Mouse (Mus musculus) CH12.LX (cell line): ENCODE measurements around the gene Tns4. TPM values are rescaled to one million over a fixed set of nuclear protein-coding genes. Genes with fewer than 3 reads are reported as not detected.

ENCODE experiments used
- DNase-seq: peaks from one replicate; pipeline ENCODE4 v3.0.0-alpha.2; 2013; ENCODE audit errors: extremely low read depth
- H3K27ac ChIP-seq: 2 replicates; pipeline ENCODE4 v1.5.1; 2012; ENCODE audit warnings: low read depth, mild to moderate bottlenecking, control low read depth, moderate library complexity; ENCODE audit not compliant: insufficient read depth
- H3K27me3 ChIP-seq: replicated peaks from 2 replicates; pipeline ENCODE3; 2012; ENCODE audit warnings: inconsistent platforms
- H3K36me3 ChIP-seq, 2 experiments: replicated peaks in 1 of 2; 2 replicates each; pipeline versions ENCODE3 to v1.6.1; 2012; ENCODE audit warnings: inconsistent platforms in 1 of 2, low read length in 1 of 2, mild to moderate bottlenecking in 1 of 2, mixed read lengths in 1 of 2, moderate library complexity in 1 of 2; ENCODE audit not compliant: control insufficient read depth in 1 of 2, insufficient read depth in 1 of 2
- H3K4me1 ChIP-seq, 2 experiments: 2 replicates each; pipeline ENCODE4 v1.6.1; 2012; ENCODE audit warnings: inconsistent platforms in 1 of 2, moderate library complexity in 1 of 2; ENCODE audit not compliant: insufficient read depth in 2 of 2, control insufficient read depth in 1 of 2
- H3K4me2 ChIP-seq: 2 replicates; pipeline ENCODE4 v1.6.1; 2012; ENCODE audit warnings: low read depth, mild to moderate bottlenecking, control low read depth; ENCODE audit not compliant: poor library complexity, insufficient read depth, severe bottlenecking
- H3K4me3 ChIP-seq, 3 experiments: fragments of 150-350 bp in 1 of 3; sonication (generic) in 1 of 3; replicated peaks in 1 of 3; 2 replicates each; pipeline versions ENCODE3 to v1.5.1; 2011 to 2012; ENCODE audit warnings: low read depth in 2 of 3, low read length in 2 of 3, mild to moderate bottlenecking in 2 of 3, moderate library complexity in 2 of 3, control low read depth in 1 of 3, improper control_type of control experiment in 1 of 3, inconsistent platforms in 1 of 3, mixed read lengths in 1 of 3; ENCODE audit not compliant: poor library complexity in 1 of 3
- H3K79me2 ChIP-seq: replicated peaks from 2 replicates; pipeline ENCODE4 v1.6.1; 2012; ENCODE audit warnings: mild to moderate bottlenecking, moderate library complexity; ENCODE audit not compliant: control insufficient read depth, poor library complexity, insufficient read depth, severe bottlenecking; ENCODE audit errors: extremely low read depth
- H3K9ac ChIP-seq: 2 replicates; pipeline ENCODE4 v1.6.1; 2012; ENCODE audit warnings: low read depth, mild to moderate bottlenecking, control low read depth, moderate library complexity; ENCODE audit not compliant: insufficient read depth
- H3K9me3 ChIP-seq: replicated peaks from 2 replicates; pipeline ENCODE3; 2012; ENCODE audit warnings: low read length, inconsistent platforms, mixed read lengths
- CTCF ChIP-seq, 2 experiments: IDR thresholded peaks in 1 of 2; conservative IDR thresholded peaks in 1 of 2; 2 replicates each; pipeline ENCODE4 v1.5.1; 2011 to 2012; ENCODE audit warnings: low read depth in 2 of 2, low read length in 2 of 2, improper control_type of control experiment in 1 of 2, inconsistent platforms in 1 of 2, mild to moderate bottlenecking in 1 of 2, moderate library complexity in 1 of 2
- ELF1 ChIP-seq: IDR thresholded peaks from 2 replicates; pipeline ENCODE4 v1.6.1; 2014; ENCODE audit warnings: low read depth, mild to moderate bottlenecking, inconsistent platforms, low read length, improper control_type of control experiment
- EP300 ChIP-seq: IDR thresholded peaks from 2 replicates; pipeline ENCODE4 v1.6.1; 2011; ENCODE audit warnings: low read length, improper control_type of control experiment
- ETS1 ChIP-seq: conservative IDR thresholded peaks from 2 replicates; pipeline ENCODE4 v1.6.1; 2012; ENCODE audit warnings: low read depth, mild to moderate bottlenecking, inconsistent platforms, low read length, improper control_type of control experiment, moderate library complexity
- GABPA ChIP-seq: IDR thresholded peaks from 2 replicates; pipeline ENCODE4 v1.6.1; 2012; ENCODE audit warnings: low read depth, low read length, improper control_type of control experiment, inconsistent platforms; ENCODE audit not compliant: insufficient replicate concordance
- HCFC1 ChIP-seq: IDR thresholded peaks from 2 replicates; pipeline ENCODE4 v1.6.1; 2012; ENCODE audit warnings: low read depth, mild to moderate bottlenecking, inconsistent platforms, low read length, improper control_type of control experiment
- JUN ChIP-seq: IDR thresholded peaks from 2 replicates; pipeline ENCODE4 v1.6.1; 2011; ENCODE audit warnings: low read depth, mild to moderate bottlenecking, low read length, improper control_type of control experiment, moderate library complexity; ENCODE audit not compliant: insufficient read depth
- JUND ChIP-seq: conservative IDR thresholded peaks from 2 replicates; pipeline ENCODE4 v1.6.1; 2011; ENCODE audit warnings: low read depth, low read length, improper control_type of control experiment
- KAT2A ChIP-seq: IDR thresholded peaks from 2 replicates; pipeline ENCODE4 v1.6.1; 2012; ENCODE audit warnings: low read length, improper control_type of control experiment, inconsistent platforms; ENCODE audit not compliant: insufficient replicate concordance
- MAZ ChIP-seq: IDR thresholded peaks from 2 replicates; pipeline ENCODE4 v1.6.1; 2012; ENCODE audit warnings: low read depth, mild to moderate bottlenecking, inconsistent platforms, low read length, improper control_type of control experiment, moderate library complexity
- MEF2A ChIP-seq: IDR thresholded peaks from 2 replicates; pipeline ENCODE4 v1.6.1; 2014; ENCODE audit warnings: low read depth, mild to moderate bottlenecking, inconsistent platforms, low read length, improper control_type of control experiment, borderline replicate concordance
- MXI1 ChIP-seq: IDR thresholded peaks from 2 replicates; pipeline ENCODE4 v1.6.1; 2011; ENCODE audit warnings: mild to moderate bottlenecking, low read depth, low read length, improper control_type of control experiment
- MYC ChIP-seq: IDR thresholded peaks from 2 replicates; pipeline ENCODE4 v1.6.1; 2011; ENCODE audit warnings: low read depth, mild to moderate bottlenecking, improper control_type of control experiment, low read length
- NELFE ChIP-seq: IDR thresholded peaks from 2 replicates; pipeline ENCODE4 v1.6.1; 2011; ENCODE audit warnings: low read depth, low read length, improper control_type of control experiment
- NRF1 ChIP-seq: IDR thresholded peaks from 2 replicates; pipeline ENCODE4 v1.6.1; 2014; ENCODE audit warnings: low read depth, mild to moderate bottlenecking, inconsistent platforms, low read length, improper control_type of control experiment, moderate library complexity
- POLR2A ChIP-seq: IDR thresholded peaks from 2 replicates; pipeline ENCODE4 v1.6.1; 2011; ENCODE audit warnings: low read depth, mild to moderate bottlenecking, improper control_type of control experiment, low read length
- RAD21 ChIP-seq: IDR thresholded peaks from 2 replicates; pipeline ENCODE4 v1.6.1; 2011; ENCODE audit warnings: low read depth, mild to moderate bottlenecking, low read length, improper control_type of control experiment, moderate library complexity
- RCOR1 ChIP-seq: conservative IDR thresholded peaks from 2 replicates; pipeline ENCODE4 v1.6.1; 2012; ENCODE audit warnings: low read depth, mild to moderate bottlenecking, inconsistent platforms, low read length, improper control_type of control experiment
- SIN3A ChIP-seq: IDR thresholded peaks from 2 replicates; pipeline ENCODE4 v1.6.1; 2012; ENCODE audit warnings: low read length, improper control_type of control experiment, inconsistent platforms
- TCF12 ChIP-seq: IDR thresholded peaks from 2 replicates; pipeline ENCODE4 v1.6.1; 2014; ENCODE audit warnings: low read depth, mild to moderate bottlenecking, inconsistent platforms, low read length, improper control_type of control experiment
- UBTF ChIP-seq: IDR thresholded peaks from 2 replicates; pipeline ENCODE4 v1.6.1; 2012; ENCODE audit warnings: low read depth, mild to moderate bottlenecking, inconsistent platforms, low read length, improper control_type of control experiment, moderate library complexity
- USF1 ChIP-seq: IDR thresholded peaks from 2 replicates; pipeline ENCODE4 v1.6.1; 2014; ENCODE audit warnings: low read depth, mild to moderate bottlenecking, inconsistent platforms, low read length, improper control_type of control experiment
- USF2 ChIP-seq: conservative IDR thresholded peaks from 2 replicates; pipeline ENCODE4 v1.6.1; 2011; ENCODE audit warnings: low read depth, low read length, improper control_type of control experiment
- ZNF384 ChIP-seq: IDR thresholded peaks from 2 replicates; pipeline ENCODE4 v1.6.1; 2012; ENCODE audit warnings: low read depth, low read length, improper control_type of control experiment, inconsistent platforms
- dilution Hi-C: fragments of 300-500 bp; cut with MboI; formaldehyde crosslinking; loops from 2 replicates; pipeline ENCODE4 v1.14.3; 2020; ENCODE audit warnings: low sequenced_read_pairs; ENCODE audit not compliant: extremely low pct_unique_long_range_greater_than_20kb, extremely low pct_ligation_motif_present
- in situ Hi-C: fragments of 300-500 bp; cut with MboI; formaldehyde crosslinking; loops from 3 replicates; pipeline ENCODE4 v1.14.3; 2019; ENCODE audit warnings: low sequenced_read_pairs, low pct_ligation_motif_present, low pct_unique_long_range_greater_than_20kb, mixed read lengths
- polyA plus RNA-seq: library from polyadenylated mRNA; unstranded; fragments of >175 nt; gene quantifications from 2 replicates; pipeline ENCODE4 v1.2.1, GENCODE M21; 2012; ENCODE audit warnings: low read depth; ENCODE audit not compliant: insufficient read length
- total RNA-seq, 2 experiments: library from RNA; depleted of rRNA; stranded (reverse); fragments of 300-350 nt in 1 of 2; fragments of >200 nt in 1 of 2; gene quantifications; 2 replicates each; pipeline ENCODE4 v1.2.3; 2012 to 2014

Tns4 gene
- 0.04 and 0.13 TPM in 2 replicates for total RNA-seq (2012; rRNA removed)
- not detected in 2 replicates for total RNA-seq (2014; rRNA removed)
- polyA plus RNA-seq = 0.11 TPM in 1 of 2 replicates, not detected in the other

- H3K4me2 ChIP-seq = peak within 1 kb of the TSS; percentile 32; the same call in 1 of the 2 replicates
- TF ChIP-seq JUN (no peak), UBTF (no peak), SIN3A (no peak), ZNF384 (no peak), POLR2A (no peak), NRF1 (no peak), MXI1 (no peak), RAD21 (no peak), MYC (no peak), ETS1 (no peak), ELF1 (no peak), CTCF (conservative IDR thresholded peaks at IDR 0.05 in 1 of 2, IDR thresholded peaks at IDR 0.05 in 1 of 2; ENCODE audit: low read depth in 2 of 2, low read length in 2 of 2) (no peak), KAT2A (no peak)
- peaks cover 10 to 18% of the 10 kb centered on the region in 2 experiments for H3K4me1 ChIP-seq
- H3K36me3 ChIP-seq = no peaks in the 10 kb centered on the region
- in situ Hi-C loops (no loop called here), dilution Hi-C loops (no loop called here)
- no peaks in the 10 kb centered on the region for H3K79me2 ChIP-seq
- no peak within 1 kb of the TSS for H3K9ac ChIP-seq
- no peak for DNase-seq
- H3K4me3 ChIP-seq = no peak within 1 kb of the TSS
- H3K27me3 ChIP-seq = peaks cover 27% of the 10 kb centered on the region
- no peaks in the 10 kb centered on the region for H3K9me3 ChIP-seq
- no peak within 1 kb of the TSS for H3K27ac ChIP-seq
Observed at GRCm38 (mm10) chr11:99089077-99089601, at the start of gene Tns4. Gene Tns4 (minus strand): TSS chr11:99089306.

GRCm38 (mm10) chr11:99137385-99137784 lies 48.3 kb upstream of the Tns4 start:
- no peaks in the 10 kb centered on the region for H3K79me2 ChIP-seq
- no peak overlapping the region for H3K27ac ChIP-seq
- dilution Hi-C loops (no loop called here), in situ Hi-C loops (no loop called here)
- no peaks in the 10 kb centered on the region for H3K27me3 ChIP-seq
- no peak for TF ChIP-seq USF2
- no peak for DNase-seq
- H3K4me3 ChIP-seq = no peak overlapping the region
- H3K9me3 ChIP-seq = no peaks in the 10 kb centered on the region
- H3K4me2 ChIP-seq = no peak overlapping the region
- H3K9ac ChIP-seq = no peak overlapping the region
- peaks cover 24 to 72% of the 10 kb centered on the region in 2 experiments for H3K4me1 ChIP-seq
- peaks cover 0 to 6% of the 10 kb centered on the region in 2 experiments for H3K36me3 ChIP-seq

GRCm38 (mm10) chr11:99136961-99137360 lies 47.9 kb upstream of the Tns4 start:
- H3K9ac ChIP-seq = no peak overlapping the region
- H3K9me3 ChIP-seq = no peaks in the 10 kb centered on the region
- no peaks in the 10 kb centered on the region for H3K27me3 ChIP-seq
- no peak overlapping the region for H3K4me2 ChIP-seq
- H3K36me3 ChIP-seq = peaks cover 0 to 2% of the 10 kb centered on the region in 2 experiments
- DNase-seq = no peak
- no peak overlapping the region for H3K4me3 ChIP-seq
- H3K79me2 ChIP-seq = no peaks in the 10 kb centered on the region
- peaks cover 27 to 72% of the 10 kb centered on the region in 2 experiments for H3K4me1 ChIP-seq
- dilution Hi-C loops (no loop called here), in situ Hi-C loops (no loop called here)
- TF ChIP-seq NELFE = no peak
- no peak for TF ChIP-seq EP300
- no peak for TF ChIP-seq POLR2A
- no peak for TF ChIP-seq KAT2A
- no peak for TF ChIP-seq USF1
- no peak for TF ChIP-seq RCOR1
- no peak for TF ChIP-seq JUN
- no peak for TF ChIP-seq JUND
- TF ChIP-seq TCF12 = no peak
- TF ChIP-seq GABPA = no peak
- no peak for TF ChIP-seq ELF1
- TF ChIP-seq MEF2A = no peak
- TF ChIP-seq HCFC1 = no peak
- TF ChIP-seq ETS1 = no peak
- TF ChIP-seq MAZ = no peak
- H3K27ac ChIP-seq = no peak overlapping the region
